Comparison of ENCODE assay signal across 8 mouse cellular contexts in genomic region chr11:117832086-117832969, GRCm38 (mm10). TPM values are rescaled to one million over a fixed set of nuclear protein-coding genes. Genes with fewer than 3 reads are reported as not detected.
DNase-seq lines count a peak whose midpoint lies in the region; ATAC-seq lines count a peak whose summit lies in the region.

No protein-coding gene starts in this region.

- no peaks in the 10 kb centered on the region for H3K36me3 ChIP-seq in hindbrain, embryonic 16.5 days (ENCODE audit: control insufficient read depth, insufficient read depth, low read length)

- DNase-seq in kidney, adult 18-20 months = peak; percentile 79
- DNase-seq in kidney, adult 11 months = no peak
- peak; percentile 36 to 69 for DNase-seq in cerebellum, postnatal 4 days (ENCODE audit: low spot score in 2 of 2)
- peak; percentile 61 to 72 for DNase-seq in gastrocnemius, adult 8-10 months (ENCODE audit: low spot score in 2 of 2)
- DNase-seq in left cerebral cortex, postnatal 4 days = peak; percentile 69
- peak; percentile 86 for DNase-seq in mesoderm, embryonic 11.5 days (ENCODE audit: low read depth, low spot score)
- peak; percentile 95 for DNase-seq in spleen, adult 12 weeks (ENCODE audit: low spot score)

- H3K4me1 ChIP-seq in hindbrain, embryonic 16.5 days (ENCODE audit: control insufficient read depth, insufficient read depth, low read depth, low read length) = peaks cover 20% of the 10 kb centered on the region

- no peaks in the 10 kb centered on the region for H3K9me3 ChIP-seq in hindbrain, embryonic 16.5 days (ENCODE audit: control insufficient read depth, low read length)

- H3K9ac ChIP-seq in hindbrain, embryonic 16.5 days (ENCODE audit: low read depth, low read length) = peak overlapping the region; percentile 47

- H3K4me3 ChIP-seq in hindbrain, embryonic 16.5 days (ENCODE audit: low read length) = peak overlapping the region; percentile 44

- peak overlapping the region; percentile 59 for H3K4me2 ChIP-seq in hindbrain, embryonic 16.5 days (ENCODE audit: low read length)

- no peaks in the 10 kb centered on the region for H3K27me3 ChIP-seq in hindbrain, embryonic 16.5 days (replicated peaks; ENCODE audit: control insufficient read depth, insufficient read depth, low read length)

- 17% methylated on average over 28 of the region's 28 CpGs for WGBS in hindbrain, embryonic 16.5 days

- peak overlapping the region; percentile 36; the same call in 1 of the 2 replicates for H3K27ac ChIP-seq in hindbrain, embryonic 16.5 days (ENCODE audit: low read depth, low read length)

- peak; percentile 70 for ATAC-seq in hindbrain, embryonic 16.5 days

- intact Hi-C loops in left cerebral cortex, postnatal 4 days (cut with DNase I) = no loop called here

RNA-seq across cellular contexts. Expression of gene Tk1, which starts 6.4 kb away (rescaled TPM):
- total RNA-seq in gastrocnemius, adult 8-10 months (2022) = 1 to 10 TPM; 2.5 to 5.4 (median 4.1) TPM
- 19.6 and 21.2 TPM in 2 replicates for polyA plus RNA-seq in hindbrain, embryonic 16.5 days (2015; fragmentation: Nextera tagmentation; extraction: Ambion mirVana)
- total RNA-seq in left cerebral cortex, postnatal 4 days (2021) = 1 to 10 TPM; 8.9 to 9.0 TPM

RNA-seq across cellular contexts. Expression of gene Afmid, which starts 6.6 kb away (rescaled TPM):
- total RNA-seq in gastrocnemius, adult 8-10 months (2022) = 1 to 10 TPM; 2.0 to 4.6 (median 3.4) TPM
- polyA plus RNA-seq in hindbrain, embryonic 16.5 days (2015; fragmentation: Nextera tagmentation; extraction: Ambion mirVana) = 7.0 and 8.5 TPM in 2 replicates
- 10 to 100 TPM in 1 of 2 experiments, 1 to 10 TPM in 1; 7.8 to 11.5 TPM for total RNA-seq in left cerebral cortex, postnatal 4 days (2021)

RNA-seq across cellular contexts. Expression of gene Birc5, which starts 16.7 kb away (rescaled TPM):
- under 1 TPM in 1 of 4 experiments, not detected in 3; 0.24 TPM for total RNA-seq in gastrocnemius, adult 8-10 months (2022)
- polyA plus RNA-seq in hindbrain, embryonic 16.5 days (2015; fragmentation: Nextera tagmentation; extraction: Ambion mirVana) = 37.9 and 42.9 TPM in 2 replicates
- total RNA-seq in left cerebral cortex, postnatal 4 days (2021) = 1 to 10 TPM; 6.3 to 6.7 TPM

RNA-seq across cellular contexts. Expression of gene Gm20708, which starts 22.9 kb away (rescaled TPM):
- total RNA-seq in gastrocnemius, adult 8-10 months (2022) = 1 to 10 TPM in 2 of 4 experiments, under 1 TPM in 1, not detected in 1; 0.46 to 1.2 (median 1.1) TPM
- 1.1 and 1.8 TPM in 2 replicates for polyA plus RNA-seq in hindbrain, embryonic 16.5 days (2015; fragmentation: Nextera tagmentation; extraction: Ambion mirVana)
- total RNA-seq in left cerebral cortex, postnatal 4 days (2021) = 1 to 10 TPM; 4.4 to 5.1 TPM

RNA-seq across cellular contexts. Expression of gene Syngr2, which starts 22.9 kb away (rescaled TPM):
- total RNA-seq in gastrocnemius, adult 8-10 months (2022) = 100 to 1,000 TPM; 182 to 198 (median 184) TPM
- polyA plus RNA-seq in hindbrain, embryonic 16.5 days (2015; fragmentation: Nextera tagmentation; extraction: Ambion mirVana) = 17.4 and 20.9 TPM in 2 replicates
- 10 to 100 TPM in 1 of 2 experiments, 1 to 10 TPM in 1; 9.2 to 14.1 TPM for total RNA-seq in left cerebral cortex, postnatal 4 days (2021)

Comparison
In these comparisons a context has a peak if more than half of its experiments do, and no peak if none do; other contexts are left out.
1. RNA of gene Birc5, which starts 16.7 kb away (total RNA-seq): 6.3 to 6.7 TPM in left cerebral cortex, postnatal 4 days; 0.24 TPM in gastrocnemius, adult 8-10 months; every median in the first group is over 4 times any median in the second.